Mouse (Mus musculus) midbrain, embryonic 13.5 days (tissue): ENCODE data around the gene Atg5. TPM values are rescaled to one million over a fixed set of nuclear protein-coding genes. Genes with fewer than 3 reads are reported as not detected.

Experiments
- ATAC-seq: fragments of 200-750 bp; cut with Nextera tagmentation; 2 replicates; pipeline ENCODE4 v1.8.0; 2017; ENCODE audit warnings: mild to moderate bottlenecking, moderate TSS enrichment, moderate library complexity
- H3K27ac ChIP-seq: fragments of 300-500 bp; sonication (generic); 2 replicates; pipeline ENCODE4 v1.5.1; 2015; ENCODE audit warnings: inconsistent platforms, mild to moderate bottlenecking, moderate library complexity
- H3K27me3 ChIP-seq: fragments of 300-500 bp; sonication (generic); 2 replicates; pipeline ENCODE4 v1.6.1; 2015; ENCODE audit warnings: mild to moderate bottlenecking, inconsistent platforms
- H3K36me3 ChIP-seq: fragments of 300-500 bp; sonication (generic); 2 replicates; pipeline ENCODE4 v1.6.1; 2015; ENCODE audit warnings: mild to moderate bottlenecking, inconsistent platforms
- H3K4me1 ChIP-seq: fragments of 300-500 bp; sonication (generic); replicated peaks from 2 replicates; pipeline ENCODE4 v1.6.1; 2015; ENCODE audit warnings: inconsistent platforms
- H3K4me2 ChIP-seq: fragments of 300-500 bp; sonication (generic); replicated peaks from 2 replicates; pipeline ENCODE4 v1.6.1; 2015; ENCODE audit warnings: moderate library complexity, mild to moderate bottlenecking, inconsistent platforms
- H3K4me3 ChIP-seq: fragments of 300-500 bp; sonication (generic); replicated peaks from 2 replicates; pipeline ENCODE4 v1.5.1; 2015; ENCODE audit warnings: mild to moderate bottlenecking, inconsistent platforms
- H3K9ac ChIP-seq: fragments of 300-500 bp; sonication (generic); replicated peaks from 2 replicates; pipeline ENCODE4 v1.6.1; 2015; ENCODE audit warnings: mild to moderate bottlenecking, inconsistent platforms
- H3K9me3 ChIP-seq: fragments of 300-500 bp; sonication (generic); 2 replicates; pipeline ENCODE4 v1.6.1; 2016; ENCODE audit warnings: mild to moderate bottlenecking, inconsistent platforms
- WGBS: fragments of 180-500 bp; shearing (Covaris S2); methylation state at CpG from one replicate; pipeline ENCODE4 v1.1.7; 2015; 5-methylcytosine and 5-hydroxymethylcytosine counted together
- polyA plus RNA-seq: library from polyadenylated mRNA; unstranded; fragments of >200 nt; fragmentation: Nextera tagmentation; extraction: Ambion mirVana; gene quantifications from 2 replicates; pipeline ENCODE4 v1.2.1, GENCODE M21; 2015

The Atg5 gene
- polyA plus RNA-seq, 1 experiment from 2014 or later = 51.9 TPM

DNA sequence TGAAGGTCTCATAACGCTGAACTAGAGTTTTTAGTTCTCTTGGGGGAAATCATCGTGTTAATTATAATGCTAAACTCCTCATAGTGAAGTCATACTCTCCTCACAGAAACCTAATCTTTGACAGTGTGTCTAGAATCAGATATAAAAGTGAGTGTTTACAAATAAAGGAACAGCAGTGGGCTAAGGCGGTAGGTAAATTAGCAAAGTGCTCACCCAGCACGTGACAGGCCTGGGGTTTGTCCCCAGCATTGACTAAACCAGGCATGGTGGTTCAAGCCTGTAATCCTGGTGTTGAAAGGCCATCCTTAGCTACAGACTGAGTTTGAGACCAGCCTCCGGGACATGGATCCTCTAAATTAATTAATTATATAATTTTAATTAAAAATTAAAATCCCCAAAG is 110.2 kb downstream of the Atg5 start:
- Histone ChIP-seq H3K9ac (no peak overlapping the region), H3K4me2 (no peak overlapping the region), H3K27me3 (no peaks in the 10 kb centered on the region), H3K4me1 (peaks cover 15% of the 10 kb centered on the region), H3K27ac (no peak overlapping the region), H3K36me3 (no peaks in the 10 kb centered on the region), H3K4me3 (no peak overlapping the region), H3K9me3 (no peaks in the 10 kb centered on the region)
- 88% methylated on average over 5 of the region's 5 CpGs for WGBS
- no peak for ATAC-seq

DNA sequence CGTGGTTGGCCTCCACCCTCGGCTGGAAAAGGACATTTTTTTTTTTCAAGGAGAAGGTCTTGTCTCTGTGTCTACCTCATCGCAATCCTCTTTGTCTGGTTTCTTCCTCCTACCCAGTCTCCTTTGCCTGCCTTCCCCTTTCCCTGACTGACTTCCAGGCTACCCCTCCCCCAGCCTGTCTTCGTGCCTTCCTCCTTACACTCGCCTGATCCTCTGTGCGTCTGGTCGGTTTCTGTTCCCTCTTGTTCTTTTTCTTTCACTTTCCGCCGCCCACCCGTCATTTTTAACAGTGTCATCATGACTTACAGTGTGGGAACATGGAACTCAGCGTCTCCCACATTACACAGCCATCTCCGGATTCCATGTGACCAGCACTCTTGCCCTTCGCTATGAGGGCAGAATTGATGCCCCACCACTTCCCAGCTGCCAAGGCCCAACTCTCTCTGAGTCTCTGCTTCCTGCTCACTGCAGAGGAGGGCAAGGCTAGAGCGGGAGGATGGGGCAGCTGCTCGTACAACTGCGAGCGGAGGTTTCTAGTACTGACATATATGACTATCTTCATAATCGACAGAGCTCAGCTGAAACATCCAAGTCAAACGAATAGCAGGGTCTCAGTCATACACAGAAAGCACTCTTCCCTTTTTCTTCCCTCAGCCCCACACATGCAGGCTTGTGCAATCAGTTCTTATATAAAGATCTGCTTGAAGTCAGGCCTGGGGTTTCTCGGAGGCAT is 112.5 kb downstream of the Atg5 start:
- Histone ChIP-seq H3K9me3 (no peaks in the 10 kb centered on the region), H3K4me2 (no peak overlapping the region), H3K4me1 (peaks cover 15% of the 10 kb centered on the region), H3K4me3 (no peak overlapping the region), H3K36me3 (no peaks in the 10 kb centered on the region), H3K9ac (no peak overlapping the region), H3K27me3 (no peaks in the 10 kb centered on the region), H3K27ac (no peak overlapping the region)
- ATAC-seq = 0 out of 2 replicates have a peak, but pooled peaks have one; percentile 29
- WGBS = 56% methylated on average over 20 of the region's 20 CpGs

DNA sequence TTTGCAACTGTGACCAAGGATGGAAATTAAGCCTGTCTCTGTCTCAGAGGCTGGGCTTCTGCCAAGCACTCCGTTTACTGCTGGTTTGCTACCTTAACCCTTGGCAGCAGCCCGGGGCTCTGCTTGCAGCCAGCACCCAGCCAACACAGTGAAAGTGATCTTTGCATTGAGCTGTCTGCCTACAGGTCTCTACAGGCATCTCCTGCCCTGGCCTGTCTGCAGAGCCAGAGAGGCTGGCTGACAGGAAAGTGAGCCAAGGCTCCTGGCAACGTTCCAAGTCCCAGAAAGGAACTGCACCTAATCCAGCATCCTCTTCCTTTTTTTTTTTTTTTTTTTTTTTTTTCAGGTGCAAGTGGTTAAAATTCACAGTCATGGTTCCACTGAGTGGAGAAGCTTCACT is 113.2 kb downstream of the Atg5 start:
- H3K27ac ChIP-seq = no peak overlapping the region
- H3K4me1 ChIP-seq = peaks cover 15% of the 10 kb centered on the region
- no peak overlapping the region for H3K4me2 ChIP-seq
- ATAC-seq = peak; percentile 78
- no peak overlapping the region for H3K4me3 ChIP-seq
- no peak overlapping the region for H3K9ac ChIP-seq
- H3K36me3 ChIP-seq = no peaks in the 10 kb centered on the region
- H3K27me3 ChIP-seq = no peaks in the 10 kb centered on the region
- WGBS = 40% methylated on average over 3 of the region's 3 CpGs
- no peaks in the 10 kb centered on the region for H3K9me3 ChIP-seq

DNA sequence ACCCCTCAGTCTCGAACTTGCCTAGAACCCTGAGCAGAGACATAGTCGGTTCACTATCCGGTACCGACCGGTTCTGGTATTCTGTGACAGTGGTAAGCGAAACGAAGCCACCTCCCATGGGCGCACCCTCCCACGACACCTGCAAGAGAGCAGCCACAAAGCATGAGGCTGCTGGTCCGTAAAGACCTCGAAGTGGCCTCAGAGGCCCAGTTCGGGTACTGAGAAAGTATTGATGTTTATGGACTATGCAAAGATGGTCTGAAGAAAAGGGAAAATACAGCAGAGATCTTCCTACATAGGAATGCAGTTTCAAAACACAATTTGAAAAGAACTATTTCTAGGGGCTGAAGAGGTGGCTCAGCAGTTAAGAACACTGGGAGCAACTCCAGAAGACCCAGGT is 113.8 kb downstream of the Atg5 start:
- Histone ChIP-seq H3K4me1 (peaks cover 15% of the 10 kb centered on the region), H3K36me3 (no peaks in the 10 kb centered on the region), H3K27ac (no peak overlapping the region), H3K4me2 (no peak overlapping the region), H3K9me3 (no peaks in the 10 kb centered on the region), H3K4me3 (no peak overlapping the region), H3K27me3 (no peaks in the 10 kb centered on the region), H3K9ac (no peak overlapping the region)
- ATAC-seq = no peak; the same call in 1 of the 2 replicates
- WGBS = 88% methylated on average over 12 of the region's 12 CpGs

DNA sequence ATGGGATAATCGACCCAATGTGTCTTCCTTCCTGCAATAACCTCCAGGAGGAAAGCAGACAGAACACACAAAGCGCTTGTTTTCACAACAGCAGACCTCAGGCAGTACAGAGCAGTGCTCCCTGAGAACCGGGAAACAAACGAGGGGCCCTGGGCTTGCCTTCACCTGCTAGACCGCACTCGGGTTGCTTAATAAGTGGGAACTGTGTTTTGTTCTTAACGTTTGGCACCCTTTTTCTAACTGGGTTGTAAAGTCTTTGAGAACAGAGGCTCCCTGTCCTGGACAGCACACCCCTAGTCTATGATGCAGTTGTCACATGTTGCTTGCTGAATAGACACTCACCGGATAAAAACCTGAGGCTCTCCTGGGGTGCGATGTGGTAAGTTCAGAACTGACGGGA is 115.1 kb downstream of the Atg5 start:
- Histone ChIP-seq H3K27ac (no peak overlapping the region), H3K4me1 (peaks cover 15% of the 10 kb centered on the region)
- 79% methylated on average over 10 of the region's 10 CpGs for whole genome bisulfite sequencing

DNA sequence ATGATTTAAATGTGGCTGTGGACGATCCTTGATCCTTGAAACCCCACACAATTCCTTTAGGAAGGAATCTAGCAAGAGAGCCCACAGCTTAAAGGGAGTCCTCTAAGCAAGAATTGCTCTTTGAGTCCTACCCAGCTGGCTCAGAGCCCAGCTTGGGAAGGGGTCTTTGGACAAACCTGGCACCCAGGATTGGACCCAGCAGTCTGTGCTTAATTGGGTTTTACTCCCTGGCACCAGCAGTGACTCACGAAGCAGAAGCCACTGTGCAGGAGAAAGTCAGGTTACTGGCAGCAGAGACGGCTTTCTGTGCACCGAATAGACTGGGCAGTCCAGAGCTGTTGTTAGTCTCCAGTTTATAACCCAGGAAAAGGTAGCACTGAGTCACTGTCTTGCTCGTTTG is 117.1 kb downstream of the Atg5 start:
- H3K27me3 ChIP-seq = no peaks in the 10 kb centered on the region
- no peak for ATAC-seq

More for the DNA sequence above, 115.1 kb downstream of the Atg5 start:
- Histone ChIP-seq H3K27me3 (no peaks in the 10 kb centered on the region), H3K9ac (no peak overlapping the region), H3K4me2 (no peak overlapping the region), H3K4me3 (no peak overlapping the region), H3K9me3 (no peaks in the 10 kb centered on the region), H3K36me3 (no peaks in the 10 kb centered on the region)
- no peak for ATAC-seq

DNA sequence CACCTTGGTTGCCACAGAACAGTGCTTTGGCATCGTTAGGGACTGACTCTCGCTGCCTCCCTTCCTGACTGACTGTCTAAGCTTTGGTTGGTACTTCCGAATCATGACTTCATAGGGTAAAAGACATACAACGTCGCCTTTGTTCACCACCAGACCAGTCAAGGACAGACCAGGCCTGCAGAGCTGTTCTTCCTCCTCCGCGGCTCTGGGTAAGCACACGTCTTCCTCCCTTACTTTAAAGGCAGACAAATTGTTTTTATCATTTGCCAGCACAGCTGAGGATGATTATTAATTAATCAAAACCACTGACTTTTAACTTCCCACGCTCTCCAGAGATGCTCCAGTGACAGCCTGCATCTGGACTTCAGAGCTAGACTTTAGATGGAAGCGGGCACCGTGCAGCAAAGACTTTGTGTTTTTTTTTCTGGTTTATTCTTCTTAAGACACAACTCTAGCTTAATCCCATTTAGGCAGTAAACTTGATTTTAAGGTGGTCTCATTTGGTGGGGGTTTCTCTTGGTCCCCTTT is 120.6 kb downstream of the Atg5 start:
- WGBS = 80% methylated on average over 11 of the region's 11 CpGs
- Histone ChIP-seq H3K27ac (no peak overlapping the region), H3K9me3 (no peaks in the 10 kb centered on the region), H3K9ac (no peak overlapping the region), H3K4me1 (no peaks in the 10 kb centered on the region), H3K4me2 (no peak overlapping the region), H3K4me3 (no peak overlapping the region), H3K27me3 (no peaks in the 10 kb centered on the region), H3K36me3 (no peaks in the 10 kb centered on the region)
- ATAC-seq = no peak

More for the DNA sequence above, 117.1 kb downstream of the Atg5 start:
- no peak overlapping the region for H3K9ac ChIP-seq
- H3K4me2 ChIP-seq = no peak overlapping the region
- no peaks in the 10 kb centered on the region for H3K9me3 ChIP-seq
- H3K4me3 ChIP-seq = no peak overlapping the region
- peaks cover 12% of the 10 kb centered on the region for H3K4me1 ChIP-seq
- no peak overlapping the region for H3K27ac ChIP-seq
- WGBS = 88% methylated on average over 5 of the region's 5 CpGs
- H3K36me3 ChIP-seq = no peaks in the 10 kb centered on the region

DNA sequence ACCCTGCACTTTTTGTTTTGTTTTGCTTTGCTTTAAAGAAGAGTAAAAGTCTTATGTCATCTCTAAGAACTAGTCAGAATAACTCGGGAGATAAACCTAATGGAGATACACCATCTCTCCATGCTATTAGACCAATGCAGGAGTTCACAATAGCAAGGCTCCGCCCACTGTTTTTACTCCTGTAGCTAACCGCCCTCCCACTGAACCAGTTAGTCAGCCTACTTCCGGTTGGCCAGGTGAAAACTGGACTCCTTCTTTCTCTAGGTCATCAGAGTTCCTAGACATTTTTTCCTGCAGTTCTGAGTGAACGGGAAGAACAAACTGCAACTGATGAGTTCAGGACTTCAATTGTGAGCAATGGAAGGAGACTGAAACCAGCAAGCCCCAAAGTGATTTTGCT is 122.1 kb downstream of the Atg5 start:
- Histone ChIP-seq H3K9me3 (no peaks in the 10 kb centered on the region), H3K27me3 (no peaks in the 10 kb centered on the region)

DNA sequence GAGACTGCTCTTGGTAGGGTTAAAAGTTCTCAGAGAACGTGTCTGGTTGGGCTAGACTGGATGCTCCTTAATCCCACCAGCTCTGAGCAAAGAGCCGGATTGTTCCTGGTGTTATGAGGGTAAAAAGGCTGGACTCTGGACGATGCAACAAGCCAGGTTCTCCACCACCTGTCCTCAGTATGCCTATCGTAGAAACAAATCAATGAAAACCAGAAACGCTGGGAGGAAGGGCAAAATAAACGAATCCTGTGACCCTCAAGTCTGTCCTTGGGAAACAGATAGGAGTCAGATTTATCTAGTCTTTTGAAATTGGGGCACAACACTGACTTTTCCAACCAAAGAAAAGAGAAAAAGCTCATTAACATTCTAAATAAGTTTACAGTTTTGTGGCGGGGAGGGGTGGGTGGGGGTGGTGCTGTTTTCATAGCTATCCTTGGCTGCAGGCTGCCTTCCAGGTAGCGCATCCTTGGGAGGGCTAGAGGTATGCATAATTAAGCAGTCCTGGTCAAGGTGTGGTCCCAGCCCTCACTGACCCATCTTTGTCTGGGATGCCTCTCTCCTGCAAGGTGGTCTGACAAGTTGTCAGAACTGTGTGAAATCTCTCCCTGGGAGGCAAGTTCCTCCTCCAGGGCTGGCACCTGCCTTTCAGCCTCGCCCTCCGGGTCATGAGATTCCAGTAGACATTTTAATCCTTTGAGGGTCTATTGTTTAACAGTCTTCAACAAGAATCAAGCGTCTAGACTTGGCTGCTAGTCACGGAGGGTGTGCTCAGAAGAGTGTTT is 123.5 kb downstream of the Atg5 start:
- no peak overlapping the region for H3K9ac ChIP-seq

More for the DNA sequence above, 122.1 kb downstream of the Atg5 start:
- H3K4me3 ChIP-seq = no peak overlapping the region
- no peak overlapping the region for H3K9ac ChIP-seq
- no peak for ATAC-seq
- no peaks in the 10 kb centered on the region for H3K4me1 ChIP-seq
- no peak overlapping the region for H3K4me2 ChIP-seq
- 80% methylated on average over 5 of the region's 5 CpGs for WGBS
- no peaks in the 10 kb centered on the region for H3K36me3 ChIP-seq
- no peak overlapping the region for H3K27ac ChIP-seq

DNA sequence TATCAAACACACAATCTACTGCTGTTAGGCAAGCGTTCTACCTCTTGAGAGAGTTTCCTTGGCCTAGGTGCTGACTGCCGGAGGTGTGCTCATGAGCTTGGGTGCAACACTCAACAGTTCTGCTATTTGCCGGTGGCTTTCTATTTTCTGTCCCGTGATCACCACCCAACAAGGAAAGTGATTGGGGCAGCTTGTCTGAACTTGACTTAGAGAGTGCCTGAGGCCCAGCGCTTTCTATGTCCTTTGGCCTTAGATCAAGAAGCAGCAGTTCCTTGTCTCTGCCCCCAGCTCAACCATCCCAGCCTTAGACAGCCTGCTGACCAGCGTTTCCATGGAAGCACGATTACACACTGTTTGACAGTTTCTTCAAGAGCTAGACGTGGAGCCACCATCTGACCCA is 124.7 kb downstream of the Atg5 start:
- H3K27ac ChIP-seq = no peak overlapping the region
- H3K27me3 ChIP-seq = no peaks in the 10 kb centered on the region
- H3K4me2 ChIP-seq = no peak overlapping the region
- H3K36me3 ChIP-seq = no peaks in the 10 kb centered on the region
- no peak overlapping the region for H3K4me3 ChIP-seq
- H3K4me1 ChIP-seq = no peaks in the 10 kb centered on the region
- WGBS = 88% methylated on average over 8 of the region's 8 CpGs
- ATAC-seq = no peak
- no peak overlapping the region for H3K9ac ChIP-seq
- no peaks in the 10 kb centered on the region for H3K9me3 ChIP-seq

More for the DNA sequence above, 123.5 kb downstream of the Atg5 start:
- H3K9me3 ChIP-seq = no peaks in the 10 kb centered on the region
- no peak overlapping the region for H3K4me3 ChIP-seq
- no peak overlapping the region for H3K27ac ChIP-seq
- no peaks in the 10 kb centered on the region for H3K36me3 ChIP-seq
- no peak overlapping the region for H3K4me2 ChIP-seq
- H3K4me1 ChIP-seq = no peaks in the 10 kb centered on the region
- no peak for ATAC-seq
- WGBS = 46% methylated on average over 12 of the region's 12 CpGs
- no peaks in the 10 kb centered on the region for H3K27me3 ChIP-seq

DNA sequence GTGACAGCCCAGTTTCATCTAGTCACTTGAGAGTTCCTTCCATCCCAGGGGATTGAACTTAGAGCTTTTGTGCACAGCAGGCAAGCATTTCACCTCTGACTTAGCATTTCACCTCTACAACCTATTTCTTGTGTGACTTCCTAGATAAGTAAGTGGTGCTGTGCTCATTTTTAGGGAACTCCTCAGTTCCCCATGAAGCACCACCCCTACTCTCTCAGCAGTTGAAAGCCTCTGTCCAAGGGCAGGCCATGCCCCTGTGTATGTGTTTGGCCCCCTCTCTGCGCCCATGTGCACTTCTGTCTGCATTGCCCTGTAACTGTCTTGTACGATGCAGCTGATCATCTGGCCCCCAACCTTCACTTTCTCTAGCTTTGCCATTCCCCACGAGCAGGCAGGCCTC is 132.0 kb downstream of the Atg5 start:
- WGBS = 54% methylated on average over 3 of the region's 3 CpGs
- Histone ChIP-seq H3K4me2 (no peak overlapping the region), H3K4me3 (no peak overlapping the region), H3K27me3 (no peaks in the 10 kb centered on the region), H3K9me3 (no peaks in the 10 kb centered on the region), H3K36me3 (no peaks in the 10 kb centered on the region), H3K9ac (no peak overlapping the region), H3K27ac (no peak overlapping the region), H3K4me1 (no peaks in the 10 kb centered on the region)
- no peak for ATAC-seq

DNA sequence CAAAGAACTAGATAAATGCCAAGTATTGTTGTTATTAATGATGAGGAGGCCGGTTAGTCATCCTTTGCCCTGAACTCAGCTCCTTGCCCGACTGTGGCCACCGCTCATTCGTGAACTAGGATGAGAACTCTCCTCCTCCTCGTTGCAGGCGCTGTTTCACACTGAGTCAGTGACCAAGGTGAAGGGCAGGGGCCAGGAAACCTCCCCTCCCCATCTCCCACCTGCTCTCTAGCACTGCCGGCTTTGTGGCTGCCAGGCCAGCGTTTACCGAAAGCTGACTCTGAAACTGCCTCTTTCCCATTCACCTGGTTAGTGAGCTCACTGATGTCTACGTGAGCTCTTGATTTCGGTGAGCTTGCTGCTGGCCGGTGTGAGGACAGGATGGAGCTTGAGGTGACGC is 132.4 kb downstream of the Atg5 start:
- Histone ChIP-seq H3K9me3 (no peaks in the 10 kb centered on the region), H3K4me3 (no peak overlapping the region), H3K4me2 (no peak overlapping the region), H3K4me1 (no peaks in the 10 kb centered on the region), H3K9ac (no peak overlapping the region), H3K27me3 (no peaks in the 10 kb centered on the region), H3K27ac (no peak overlapping the region), H3K36me3 (no peaks in the 10 kb centered on the region)
- whole genome bisulfite sequencing = 61% methylated on average over 13 of the region's 13 CpGs
- no peak for ATAC-seq
